Mouse (Mus musculus): ENCODE results near the gene 4933434E20Rik.
A peak's percentile ranks its signal among the peaks of the same experiment; 100 is the strongest.

The 4933434E20Rik gene

GRCm38 (mm10) chr3:90051441-90052350 is at the start of gene 4933434E20Rik:
4933434E20Rik (plus strand) TSS chr3:90051636.
- DNase-seq (ENCODE audit: low spot score in 2 of 2): peak; percentile 68 to 76

DNA sequence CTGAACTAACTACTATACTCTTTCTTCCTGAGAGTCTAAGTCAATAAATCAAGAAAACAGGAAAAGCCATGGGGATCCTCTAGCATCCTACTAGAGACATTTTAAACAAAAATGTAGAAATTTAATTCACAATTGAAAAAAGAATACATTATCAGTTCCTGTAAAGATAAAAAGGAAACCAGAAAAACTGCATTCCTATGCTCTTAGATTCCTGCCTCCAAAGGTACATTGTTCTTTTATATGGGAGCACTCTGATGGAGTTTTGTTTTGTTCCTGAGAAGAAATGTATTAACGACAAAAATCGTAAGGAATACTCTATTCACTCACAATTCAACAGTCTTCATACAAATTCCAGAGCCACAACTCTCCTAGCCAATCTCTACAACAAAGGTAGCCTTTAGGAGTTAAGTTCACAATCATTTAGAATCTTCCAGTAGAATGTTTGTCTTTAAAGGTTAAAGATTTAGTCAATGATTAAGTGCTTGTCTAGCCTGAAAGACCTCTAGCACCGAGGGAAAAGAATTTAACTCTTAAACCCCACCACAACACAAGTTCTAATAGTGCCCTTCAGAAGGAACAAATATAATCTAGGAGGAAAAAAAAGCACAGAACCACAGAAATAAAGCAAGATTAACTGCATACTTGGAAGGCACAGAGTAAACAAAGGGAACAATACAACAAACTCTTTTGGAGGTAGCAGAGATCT is 47.2 kb upstream of the 4933434E20Rik start:
- DNase-seq (ENCODE audit: low spot score in 2 of 2): no peak

DNA sequence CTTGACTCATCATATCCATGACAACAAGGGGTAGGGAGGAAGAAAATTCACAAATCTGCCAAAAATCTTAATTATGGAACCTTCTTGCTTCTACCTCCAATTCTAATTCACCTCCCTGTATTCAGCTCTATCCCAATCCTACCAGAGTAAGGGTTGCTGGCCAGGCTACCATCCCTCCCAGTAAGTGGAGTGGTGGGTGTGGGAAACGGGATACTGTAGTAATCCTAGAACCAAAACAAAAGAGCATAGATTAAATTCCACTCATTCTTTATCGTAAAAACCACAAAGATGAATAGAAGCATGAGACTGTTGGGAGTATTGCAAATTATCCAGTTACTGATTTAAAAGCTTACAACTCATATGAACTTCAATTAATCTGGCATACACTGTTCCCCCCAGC is 41.1 kb upstream of the 4933434E20Rik start:
- DNase-seq (ENCODE audit: low spot score in 2 of 2): no peak

DNA sequence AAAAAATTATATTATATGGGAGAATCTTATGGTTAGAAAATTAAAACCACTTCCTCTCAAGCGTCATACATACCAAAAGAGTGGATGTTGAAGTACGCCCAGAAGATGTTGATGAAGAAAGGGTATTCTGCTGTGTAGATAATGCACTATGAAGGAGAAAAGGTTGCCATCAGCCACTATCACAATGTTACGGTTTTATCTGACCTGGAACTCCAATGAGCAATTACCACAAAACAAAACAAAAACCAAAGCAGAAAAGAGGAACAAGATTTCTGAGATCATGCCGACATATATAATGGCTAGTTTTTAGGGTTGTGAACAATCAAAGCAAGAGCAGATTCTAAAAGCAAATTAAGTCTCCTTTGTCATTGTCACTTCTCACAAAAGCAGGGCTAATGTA is 34.8 kb upstream of the 4933434E20Rik start:
- no peak for DNase-seq (ENCODE audit: low spot score in 2 of 2)

GRCm38 (mm10) chr3:90034653-90035052 is 16.8 kb upstream of the 4933434E20Rik start:
- DNase-seq (ENCODE audit: low spot score in 2 of 2): no peak

DNA sequence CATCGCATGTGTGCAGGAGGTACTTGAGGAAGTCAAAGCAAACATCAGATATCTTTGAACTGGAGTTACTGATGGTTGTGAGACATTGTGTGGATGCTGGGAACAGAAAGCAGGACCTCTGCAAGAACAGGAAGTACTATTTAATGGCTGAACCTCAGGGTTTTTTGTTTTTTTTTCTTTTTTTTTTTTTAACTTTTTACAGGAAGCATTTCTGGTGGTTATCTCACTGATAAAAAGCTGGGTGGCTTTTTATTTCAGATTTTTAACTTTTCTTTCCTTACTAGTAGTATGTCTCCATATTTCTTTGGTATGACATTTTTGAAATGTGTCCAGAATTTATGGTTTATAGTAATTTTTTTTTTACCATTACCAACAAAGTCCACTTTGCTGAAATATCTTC is 15.2 kb upstream of the 4933434E20Rik start:
- no peak for DNase-seq (ENCODE audit: low spot score in 2 of 2)

GRCm38 (mm10) chr3:90049691-90050090 is 1.7 kb upstream of the 4933434E20Rik start:
- DNase-seq (ENCODE audit: low spot score in 2 of 2): no peak

DNA sequence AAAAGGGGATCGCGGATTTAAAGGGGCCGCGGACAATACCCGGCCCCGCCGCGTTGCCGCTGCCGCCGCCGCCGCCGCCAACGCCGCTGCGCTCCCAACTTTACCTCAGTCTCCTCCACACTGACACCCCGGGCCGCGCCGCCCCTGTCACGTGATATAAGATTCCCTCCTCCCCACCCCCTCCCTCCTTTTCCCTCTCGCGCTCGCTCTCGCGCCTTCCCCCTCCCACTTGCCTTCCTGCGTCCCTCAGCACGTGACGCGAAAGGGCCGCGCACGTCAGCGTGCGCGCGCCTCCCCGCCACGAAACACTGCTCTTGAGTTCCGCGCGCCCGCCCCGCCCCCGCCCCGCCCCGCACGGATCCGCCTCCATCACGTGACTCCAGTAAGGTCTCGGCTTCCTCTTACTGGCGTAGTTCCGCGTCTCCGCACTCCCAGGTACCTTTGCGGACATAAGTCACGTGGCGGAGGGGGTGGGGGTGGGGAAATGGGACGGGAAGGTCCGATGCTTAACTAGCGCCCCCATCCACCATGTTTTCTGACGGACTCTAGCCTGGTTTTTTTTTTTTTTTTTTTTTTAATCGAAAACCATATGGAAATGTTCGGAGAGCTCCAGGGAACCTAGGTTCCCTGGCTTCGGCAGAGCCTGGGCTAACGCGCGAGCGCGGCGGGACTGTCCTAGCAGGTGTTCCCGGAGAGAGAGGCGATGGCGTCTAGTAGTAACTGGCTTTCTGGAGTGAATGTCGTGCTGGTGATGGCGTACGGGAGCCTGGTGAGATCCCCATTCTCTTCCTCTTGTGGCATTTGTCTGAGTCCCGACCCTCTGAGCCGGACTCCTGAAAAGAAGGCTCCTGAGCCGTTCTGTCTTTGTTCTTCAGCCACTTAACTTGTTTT is 1.2 kb downstream of the 4933434E20Rik start, which contains the start of gene Ubap2l:
Gene Ubap2l (minus strand): TSS at position 278 of the 891 bp plus-strand sequence.
- peak; percentile 81 to 97 for DNase-seq (ENCODE audit: low spot score in 2 of 2)

DNA sequence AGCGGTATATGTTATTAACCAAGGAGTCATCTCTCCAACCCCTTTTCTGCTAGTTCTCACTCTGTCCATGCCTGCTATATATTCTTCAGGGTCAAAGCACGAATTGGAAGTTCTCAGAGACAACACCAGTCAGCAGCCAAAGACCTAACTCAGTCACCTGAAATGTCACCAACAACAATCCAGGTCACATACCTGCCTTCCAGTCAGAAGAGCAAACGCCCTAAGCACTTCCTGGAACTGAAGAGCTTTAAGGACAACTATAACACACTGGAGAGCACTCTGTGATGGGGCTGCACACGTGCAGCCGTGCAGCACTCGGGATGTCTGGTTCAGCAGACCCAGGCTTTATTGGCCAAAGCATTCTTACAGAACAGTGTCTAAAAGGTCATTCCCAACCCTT is 10.1 kb downstream of the 4933434E20Rik start:
- no peak for DNase-seq (ENCODE audit: low spot score in 2 of 2)

- no peak for DNase-seq (ENCODE audit: low spot score in 2 of 2)
These were observed 11.1 kb downstream of the 4933434E20Rik start for GRCm38 (mm10) chr3:90062539-90062938.

GRCm38 (mm10) chr3:90064383-90064782 is 12.9 kb downstream of the 4933434E20Rik start:
- DNase-seq (ENCODE audit: low spot score in 2 of 2): no peak

DNA sequence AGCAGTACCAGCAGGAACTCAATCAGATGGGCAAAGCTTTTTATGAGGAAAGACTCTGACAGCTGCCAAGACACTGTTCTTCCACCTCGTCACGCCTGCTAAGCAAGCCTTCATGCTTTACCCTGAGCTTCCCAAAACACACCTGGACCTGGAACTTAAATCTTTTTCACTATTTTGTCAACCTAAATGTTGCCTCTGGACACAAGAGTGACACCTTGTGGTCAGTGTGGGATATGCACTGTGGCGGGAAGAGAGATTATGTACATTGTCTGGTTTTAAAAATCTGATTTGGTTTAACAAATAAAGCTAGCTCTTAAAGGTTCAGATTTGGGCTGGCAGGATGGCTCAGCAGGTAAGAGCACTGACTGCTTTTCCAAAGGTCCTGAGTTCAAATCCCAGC is 14.1 kb downstream of the 4933434E20Rik start:
- peak; percentile 52 to 70 for DNase-seq (ENCODE audit: low spot score in 2 of 2)

DNA sequence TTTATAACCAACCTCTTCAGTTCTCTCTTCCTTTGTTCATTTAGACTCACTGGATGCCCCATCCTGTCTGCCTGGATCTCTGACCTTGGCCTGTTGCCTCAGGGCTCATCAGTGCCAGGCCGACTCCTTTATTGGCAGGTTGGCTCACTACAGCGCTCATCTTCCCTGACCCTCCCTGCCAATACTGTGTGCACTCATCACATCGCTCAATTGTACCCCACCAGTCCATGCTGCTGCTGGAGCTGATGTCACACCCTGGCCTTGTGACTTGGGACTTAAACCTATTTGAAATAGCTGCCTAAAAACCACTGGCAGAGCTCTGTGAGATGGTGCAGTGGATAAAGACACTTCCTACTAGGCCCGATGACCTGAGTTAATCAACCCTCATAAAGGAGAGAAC is 16.4 kb downstream of the 4933434E20Rik start:
- no peak for DNase-seq (ENCODE audit: low spot score in 2 of 2)

DNA sequence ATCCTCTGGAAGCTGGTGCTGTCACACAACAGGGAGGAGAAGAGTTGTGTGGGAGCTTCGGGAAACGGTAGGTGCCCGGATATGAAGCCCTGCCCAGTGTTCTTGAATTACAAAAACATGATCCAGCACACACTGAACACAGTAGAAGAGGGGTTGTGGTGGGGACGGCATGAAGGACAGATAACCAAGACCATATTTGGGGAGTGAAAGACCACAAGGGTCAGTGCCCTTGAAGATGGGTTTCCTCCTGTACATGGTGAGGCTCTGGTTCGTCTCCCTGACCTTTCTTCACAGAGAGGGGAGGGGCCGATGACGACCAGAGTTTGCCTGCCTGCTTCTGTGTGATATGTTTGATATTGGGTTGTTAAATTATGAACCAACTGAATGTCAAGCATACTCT is 18.3 kb downstream of the 4933434E20Rik start:
- no peak for DNase-seq (ENCODE audit: low spot score in 2 of 2)

DNA sequence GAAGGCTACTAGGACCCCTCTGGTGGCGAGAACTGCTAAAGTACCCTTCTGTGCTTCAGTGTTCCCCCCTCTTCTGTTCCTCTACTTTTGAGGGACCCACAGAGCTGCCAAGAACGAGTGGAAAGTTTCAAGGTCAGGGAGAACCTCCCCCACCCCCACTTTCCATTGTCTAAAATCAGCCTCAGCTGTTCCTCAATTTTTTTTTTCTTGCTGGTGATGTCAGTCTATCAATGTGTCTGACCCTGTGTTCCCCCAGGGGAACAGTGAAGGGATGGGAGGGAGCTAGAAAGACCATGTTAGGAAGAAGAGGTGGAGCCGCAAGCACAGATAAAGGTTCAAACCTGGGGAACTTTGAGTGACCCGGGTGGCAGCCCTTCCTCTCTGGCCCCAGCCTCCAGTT is 20.9 kb downstream of the 4933434E20Rik start, which contains the start of gene Tpm3:
Gene Tpm3 (plus strand): TSS at position 356 of the 400 bp plus-strand sequence.
- no peak for DNase-seq (ENCODE audit: low spot score in 2 of 2)

DNA sequence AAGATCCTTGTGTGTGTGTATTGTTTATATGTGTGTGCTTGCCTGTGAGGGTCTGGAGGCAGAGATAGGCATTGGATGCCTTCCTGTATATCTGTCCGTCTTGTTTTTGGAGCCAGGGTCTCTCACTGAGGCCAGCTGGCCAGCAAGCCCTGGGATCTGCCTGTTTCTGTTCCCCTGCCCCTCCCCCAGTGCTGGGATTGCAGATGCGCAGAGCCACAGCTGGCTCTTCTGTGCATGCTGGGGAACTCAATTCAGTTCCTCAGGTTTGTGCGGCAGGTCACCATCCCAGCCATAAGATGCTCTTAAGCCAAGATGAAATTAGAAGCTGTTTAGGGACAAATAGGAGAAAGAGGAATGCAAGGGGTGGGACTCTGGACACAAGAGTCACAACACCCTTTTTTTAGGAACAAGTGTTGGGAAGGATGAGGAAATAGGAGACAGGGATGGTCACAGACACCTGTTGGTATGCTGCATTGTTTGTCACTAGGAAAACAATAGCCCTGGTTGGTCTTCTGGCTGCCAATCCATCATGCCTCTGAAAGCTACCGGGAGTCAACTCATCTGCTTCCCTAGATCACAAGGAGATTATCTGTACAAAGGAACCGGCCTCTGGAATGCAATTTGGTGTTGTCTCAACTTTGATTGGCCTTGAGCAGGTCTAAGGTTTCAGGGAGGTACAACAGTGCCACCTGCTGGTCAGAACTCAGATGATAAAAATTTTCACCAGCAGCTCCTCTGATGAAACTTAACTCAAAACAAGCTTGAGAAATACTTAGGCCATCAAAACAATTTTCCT is 25.7 kb downstream of the 4933434E20Rik start:
- peak; percentile 80 to 90 for DNase-seq (ENCODE audit: low spot score in 2 of 2)

- DNase-seq (ENCODE audit: low spot score in 2 of 2): no peak
These were observed 26.8 kb downstream of the 4933434E20Rik start for GRCm38 (mm10) chr3:90078224-90078623.

GRCm38 (mm10) chr3:90079133-90079762 is 27.8 kb downstream of the 4933434E20Rik start:
- peak; percentile 78 to 94 for DNase-seq (ENCODE audit: low spot score in 2 of 2)

GRCm38 (mm10) chr3:90079763-90080497 is 28.5 kb downstream of the 4933434E20Rik start:
- peak; percentile 68 to 78 for DNase-seq (ENCODE audit: low spot score in 2 of 2)

GRCm38 (mm10) chr3:90080498-90080863 is 29.0 kb downstream of the 4933434E20Rik start:
- DNase-seq (ENCODE audit: low spot score in 2 of 2): no peak

Measured in spleen, postnatal 10 days (tissue).